Mouse (Mus musculus) embryonic facial prominence, embryonic 14.5 days (tissue): ENCODE data around the gene Dhps. TPM values are rescaled to one million over a fixed set of nuclear protein-coding genes. Genes with fewer than 3 reads are reported as not detected.
A peak's percentile ranks its signal among the peaks of the same experiment; 100 is the strongest.

Experiments
- ATAC-seq: fragments of 200-750 bp; cut with Nextera tagmentation; 2 replicates; pipeline ENCODE4 v1.8.0; 2017; ENCODE audit warnings: low read depth, moderate number of reproducible peaks, moderate TSS enrichment
- DNase-seq: peaks from one replicate; pipeline ENCODE4 v3.0.0-alpha.2; 2015; ENCODE audit warnings: low spot score
- H3K27ac ChIP-seq: fragments of 300-500 bp; sonication (generic); replicated peaks from 2 replicates; pipeline ENCODE4 v1.5.1; 2014; ENCODE audit warnings: low read depth, mild to moderate bottlenecking, low read length, moderate library complexity
- H3K27me3 ChIP-seq: fragments of 300-500 bp; sonication (generic); replicated peaks from 2 replicates; pipeline ENCODE4 v1.6.1; 2014; ENCODE audit warnings: low read length; ENCODE audit not compliant: control insufficient read depth, insufficient read depth
- H3K36me3 ChIP-seq: fragments of 300-500 bp; sonication (generic); 2 replicates; pipeline ENCODE4 v1.6.1; 2014; ENCODE audit warnings: low read length, mixed read lengths; ENCODE audit not compliant: control insufficient read depth, insufficient read depth
- H3K4me1 ChIP-seq: fragments of 300-500 bp; sonication (generic); 2 replicates; pipeline ENCODE4 v1.6.1; 2014; ENCODE audit warnings: antibody characterized with exemption, low read length; ENCODE audit not compliant: control insufficient read depth, insufficient read depth
- H3K4me2 ChIP-seq: fragments of 300-500 bp; sonication (generic); 2 replicates; pipeline ENCODE4 v1.6.1; 2014; ENCODE audit warnings: low read depth, mild to moderate bottlenecking, low read length, moderate library complexity, mixed read lengths
- H3K4me3 ChIP-seq: fragments of 300-500 bp; sonication (generic); 2 replicates; pipeline ENCODE4 v1.5.1; 2014; ENCODE audit warnings: low read depth, mild to moderate bottlenecking, low read length
- H3K9ac ChIP-seq: fragments of 300-500 bp; sonication (generic); 2 replicates; pipeline ENCODE4 v1.6.1; 2014; ENCODE audit warnings: low read depth, mild to moderate bottlenecking, low read length, moderate library complexity, mixed read lengths
- H3K9me3 ChIP-seq: fragments of 300-500 bp; sonication (generic); 2 replicates; pipeline ENCODE4 v1.6.1; 2016; ENCODE audit warnings: low read length; ENCODE audit not compliant: control insufficient read depth
- WGBS: fragments of 180-500 bp; shearing (Covaris S2); extraction: QIAGEN DNeasy Blood & Tissue Kit; methylation state at CpG from one replicate; pipeline ENCODE4 v1.1.7; 2014; 5-methylcytosine and 5-hydroxymethylcytosine counted together
- polyA plus RNA-seq: library from polyadenylated mRNA; unstranded; fragments of >200 nt; fragmentation: Nextera tagmentation; extraction: Ambion mirVana; gene quantifications from 2 replicates; pipeline ENCODE4 v1.2.1, GENCODE M21; 2014

The Dhps gene
- polyA plus RNA-seq, 1 experiment from 2014 or later = 44.0 TPM

GRCm38 (mm10) chr8:85071041-85071440 lies 516 bp upstream of the Dhps start:
- Histone ChIP-seq H3K27ac (peak overlapping the region; percentile 94), H3K9me3 (no peaks in the 10 kb centered on the region), H3K36me3 (peaks cover 41% of the 10 kb centered on the region), H3K9ac (peak overlapping the region; percentile 85; the same call in 1 of the 2 replicates), H3K4me1 (peaks cover 6% of the 10 kb centered on the region), H3K4me3 (peak overlapping the region; percentile 87), H3K4me2 (peak overlapping the region; percentile 65), H3K27me3 (no peaks in the 10 kb centered on the region)
- WGBS = 84% methylated on average over 5 of the region's 5 CpGs
- DNase-seq (no peak), ATAC-seq (no peak)

GRCm38 (mm10) chr8:85072364-85072929 lies 890 bp downstream of the Dhps start:
- Histone ChIP-seq H3K4me3 (peak overlapping the region; percentile 87), H3K27ac (peak overlapping the region; percentile 94), H3K4me2 (peak overlapping the region; percentile 65), H3K9ac (peak overlapping the region; percentile 85), H3K36me3 (peaks cover 38% of the 10 kb centered on the region), H3K9me3 (no peaks in the 10 kb centered on the region), H3K4me1 (peaks cover 6% of the 10 kb centered on the region), H3K27me3 (no peaks in the 10 kb centered on the region)
- WGBS = 34% methylated on average over 9 of the region's 9 CpGs
- no peak for DNase-seq
- ATAC-seq = no peak

GRCm38 (mm10) chr8:85073041-85073612 lies 1.6 kb downstream of the Dhps start:
- ATAC-seq (no peak), DNase-seq (no peak)
- H3K9ac ChIP-seq = no peak overlapping the region
- H3K27ac ChIP-seq = no peak overlapping the region
- H3K4me2 ChIP-seq = no peak overlapping the region
- no peaks in the 10 kb centered on the region for H3K27me3 ChIP-seq
- H3K4me3 ChIP-seq = no peak overlapping the region
- no peaks in the 10 kb centered on the region for H3K9me3 ChIP-seq
- H3K36me3 ChIP-seq = peaks cover 42% of the 10 kb centered on the region
- WGBS = 90% methylated on average over 15 of the region's 15 CpGs
- peaks cover 6% of the 10 kb centered on the region for H3K4me1 ChIP-seq

DNA sequence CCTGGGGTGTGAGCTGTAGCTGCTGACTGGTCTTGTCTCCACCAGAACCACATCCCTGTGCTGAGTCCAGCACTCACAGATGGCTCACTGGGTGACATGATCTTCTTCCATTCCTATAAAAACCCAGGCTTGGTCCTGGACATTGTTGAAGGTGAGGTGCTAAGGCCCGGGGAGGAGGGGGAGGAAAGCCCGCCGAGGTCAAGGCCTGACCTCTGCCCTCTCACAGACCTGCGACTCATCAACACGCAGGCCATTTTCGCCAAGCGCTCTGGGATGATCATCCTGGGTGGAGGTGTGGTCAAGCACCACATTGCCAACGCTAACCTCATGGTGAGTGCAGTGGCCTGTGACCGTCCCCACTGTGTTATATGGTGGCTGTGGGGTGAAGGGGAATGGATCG lies 2.6 kb downstream of the Dhps start:
- no peak for DNase-seq
- Histone ChIP-seq H3K9ac (no peak overlapping the region), H3K4me2 (no peak overlapping the region), H3K4me1 (peaks cover 6% of the 10 kb centered on the region), H3K9me3 (no peaks in the 10 kb centered on the region), H3K27ac (no peak overlapping the region), H3K27me3 (no peaks in the 10 kb centered on the region), H3K36me3 (peaks cover 52% of the 10 kb centered on the region), H3K4me3 (no peak overlapping the region)
- ATAC-seq = no peak
- 83% methylated on average over 9 of the region's 10 CpGs for WGBS

DNA sequence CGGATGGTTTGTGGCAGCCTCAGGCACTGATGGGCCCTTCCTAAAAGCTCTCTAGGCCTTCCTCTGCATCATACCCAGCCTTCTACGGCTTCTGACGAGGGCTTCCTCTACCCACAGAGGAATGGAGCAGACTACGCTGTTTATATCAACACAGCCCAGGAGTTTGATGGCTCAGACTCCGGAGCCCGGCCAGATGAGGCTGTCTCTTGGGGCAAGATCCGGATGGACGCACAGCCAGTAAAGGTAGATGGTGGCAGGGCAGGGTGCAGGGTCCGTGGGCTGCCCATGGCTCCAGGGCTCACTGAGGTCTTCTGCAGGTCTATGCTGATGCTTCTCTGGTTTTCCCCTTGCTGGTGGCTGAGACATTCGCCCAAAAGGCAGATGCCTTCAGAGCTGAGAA lies 3.1 kb downstream of the Dhps start:
- no peaks in the 10 kb centered on the region for H3K9me3 ChIP-seq
- peaks cover 52% of the 10 kb centered on the region for H3K36me3 ChIP-seq
- H3K27ac ChIP-seq = no peak overlapping the region
- DNase-seq = no peak
- peaks cover 8% of the 10 kb centered on the region for H3K4me1 ChIP-seq
- H3K9ac ChIP-seq = no peak overlapping the region
- no peaks in the 10 kb centered on the region for H3K27me3 ChIP-seq
- no peak overlapping the region for H3K4me3 ChIP-seq
- no peak for ATAC-seq
- no peak overlapping the region for H3K4me2 ChIP-seq
- WGBS = 92% methylated on average over 10 of the region's 10 CpGs

GRCm38 (mm10) chr8:85076001-85076400 lies 4.4 kb downstream of the Dhps start:
- no peak for DNase-seq

DNA sequence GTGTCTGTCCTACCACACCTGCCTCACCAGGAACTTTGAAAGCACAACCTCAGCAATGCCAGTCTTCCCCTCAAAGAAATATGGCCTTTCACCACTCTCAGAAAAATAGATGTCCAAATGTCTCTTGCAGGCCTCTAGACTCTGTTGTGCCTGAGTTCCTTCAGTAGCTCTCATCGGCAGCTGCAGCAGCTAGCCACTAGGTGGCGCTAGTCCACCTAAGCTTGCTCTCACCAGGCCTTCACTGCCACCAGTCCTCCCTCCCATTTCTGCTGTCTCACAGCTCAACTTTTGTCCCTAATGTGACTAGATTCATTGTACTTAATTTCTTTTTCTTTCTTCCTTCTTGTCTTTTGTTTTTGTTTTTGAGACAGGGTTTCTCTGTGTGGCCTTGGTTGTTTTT lies 5.4 kb downstream of the Dhps start:
- peaks cover 52% of the 10 kb centered on the region for H3K36me3 ChIP-seq
- DNase-seq (peak; percentile 90), ATAC-seq (peak; percentile 53; the same call in 1 of the 2 replicates)
- no peak overlapping the region; the same call in 1 of the 2 replicates for H3K27ac ChIP-seq
- H3K9me3 ChIP-seq = no peaks in the 10 kb centered on the region
- no peak overlapping the region for H3K4me3 ChIP-seq
- no peak overlapping the region for H3K9ac ChIP-seq
- no peaks in the 10 kb centered on the region for H3K27me3 ChIP-seq
- no peak overlapping the region for H3K4me2 ChIP-seq
- 0% methylated on average over 2 of the region's 2 CpGs for WGBS
- peaks cover 12% of the 10 kb centered on the region for H3K4me1 ChIP-seq

More at GRCm38 (mm10) chr8:85076001-85076400, 4.4 kb downstream of the Dhps start:
- peaks cover 52% of the 10 kb centered on the region for H3K36me3 ChIP-seq
- no peak for ATAC-seq
- 76% methylated on average over 9 of the region's 9 CpGs for WGBS
- no peak overlapping the region for H3K27ac ChIP-seq
- H3K9ac ChIP-seq = no peak overlapping the region
- no peaks in the 10 kb centered on the region for H3K9me3 ChIP-seq
- H3K4me1 ChIP-seq = peaks cover 9% of the 10 kb centered on the region
- H3K4me3 ChIP-seq = no peak overlapping the region
- H3K27me3 ChIP-seq = no peaks in the 10 kb centered on the region
- H3K4me2 ChIP-seq = no peak overlapping the region

- H3K4me3 ChIP-seq = peak overlapping the region; percentile 75
- WGBS = under 1% methylated on average over 23 of the region's 25 CpGs
- H3K27me3 ChIP-seq = no peaks in the 10 kb centered on the region
- H3K36me3 ChIP-seq = peaks cover 33% of the 10 kb centered on the region
- H3K4me1 ChIP-seq = peaks cover 16% of the 10 kb centered on the region
- peak overlapping the region; percentile 81 for H3K9ac ChIP-seq
- no peak for DNase-seq
- peak overlapping the region; percentile 87 for H3K4me2 ChIP-seq
- no peaks in the 10 kb centered on the region for H3K9me3 ChIP-seq
- no peak for ATAC-seq
- H3K27ac ChIP-seq = peak overlapping the region; percentile 72; the same call in 1 of the 2 replicates
Measured at GRCm38 (mm10) chr8:85080214-85080531, 8.6 kb downstream of the Dhps start.
